Mouse (Mus musculus) heart, embryonic 12.5 days (tissue): ENCODE results near the gene Myo16. TPM values are rescaled to one million over a fixed set of nuclear protein-coding genes. Genes with fewer than 3 reads are reported as not detected.

Experiments used
- ATAC-seq: fragments of 200-750 bp; cut with Nextera tagmentation; 2 replicates; pipeline ENCODE4 v1.8.0; 2017; ENCODE audit warnings: moderate TSS enrichment, moderate library complexity; ENCODE audit not compliant: insufficient number of reproducible peaks, low FRiP score
- H3K27ac ChIP-seq: fragments of 300-500 bp; sonication (generic); 2 replicates; pipeline ENCODE4 v1.5.1; 2016; ENCODE audit warnings: mild to moderate bottlenecking, moderate library complexity; ENCODE audit not compliant: poor library complexity, severe bottlenecking
- H3K27me3 ChIP-seq: fragments of 300-500 bp; sonication (generic); replicated peaks from 2 replicates; pipeline ENCODE4 v1.6.1; 2016; ENCODE audit warnings: mild to moderate bottlenecking, moderate library complexity
- H3K36me3 ChIP-seq: fragments of 300-500 bp; sonication (generic); 2 replicates; pipeline ENCODE4 v1.6.1; 2016; ENCODE audit warnings: mild to moderate bottlenecking, moderate library complexity
- H3K4me1 ChIP-seq: fragments of 300-500 bp; sonication (generic); replicated peaks from 2 replicates; pipeline ENCODE4 v1.6.1; 2016; ENCODE audit warnings: mild to moderate bottlenecking
- H3K4me2 ChIP-seq: fragments of 300-500 bp; sonication (generic); 2 replicates; pipeline ENCODE4 v1.6.1; 2016; ENCODE audit warnings: mild to moderate bottlenecking, moderate library complexity
- H3K4me3 ChIP-seq: fragments of 300-500 bp; sonication (generic); 2 replicates; pipeline ENCODE4 v1.5.1; 2016; ENCODE audit warnings: mild to moderate bottlenecking
- H3K9ac ChIP-seq: fragments of 300-500 bp; sonication (generic); 2 replicates; pipeline ENCODE4 v1.6.1; 2016; ENCODE audit warnings: mild to moderate bottlenecking, moderate library complexity
- H3K9me3 ChIP-seq: fragments of 300-500 bp; sonication (generic); replicated peaks from 2 replicates; pipeline ENCODE4 v1.6.1; 2016; ENCODE audit warnings: mild to moderate bottlenecking, moderate library complexity
- WGBS: fragments of 180-500 bp; shearing (Covaris S2); methylation state at CpG from one replicate; pipeline ENCODE4 v1.1.7; 2016; 5-methylcytosine and 5-hydroxymethylcytosine counted together
- polyA plus RNA-seq: library from polyadenylated mRNA; unstranded; fragments of >200 nt; fragmentation: Nextera tagmentation; extraction: Ambion mirVana; gene quantifications from 2 replicates; pipeline ENCODE4 v1.2.1, GENCODE M21; 2016

Gene Myo16
- polyA plus RNA-seq, 1 experiment from 2014 or later = 1.5 TPM

DNA sequence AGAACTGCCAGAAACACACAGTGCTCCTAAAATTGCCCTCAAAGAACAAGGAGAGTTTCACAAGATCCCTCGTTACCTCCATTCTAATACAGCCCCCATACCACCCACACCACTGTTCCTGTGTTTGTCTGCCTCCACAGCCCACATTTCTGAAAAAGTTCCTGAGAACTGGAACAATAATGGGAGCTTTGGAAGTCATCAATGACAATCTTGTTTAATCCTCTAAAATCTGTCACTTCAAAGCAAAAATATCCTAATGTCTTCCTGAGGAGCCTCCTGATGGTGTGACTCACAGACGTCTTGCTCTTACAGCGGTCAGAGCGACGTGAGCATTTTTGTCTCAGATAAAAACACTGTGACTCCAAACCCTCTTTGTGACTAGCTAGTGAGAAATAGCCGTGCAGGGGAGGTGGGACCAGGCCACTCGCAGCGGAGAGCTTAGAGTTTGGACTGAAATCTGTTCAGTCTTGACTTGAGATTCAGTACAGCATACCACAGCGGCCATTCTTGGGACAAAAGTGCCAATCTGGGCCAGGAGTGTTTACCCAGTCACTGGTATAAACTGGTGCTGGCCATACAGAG lies 394.4 kb downstream of the Myo16 start:
- Histone ChIP-seq H3K27me3 (no peaks in the 10 kb centered on the region), H3K27ac (no peak overlapping the region), H3K4me3 (no peak overlapping the region), H3K36me3 (peaks cover 3% of the 10 kb centered on the region; the same call in 1 of the 2 replicates), H3K9me3 (peaks cover 7% of the 10 kb centered on the region), H3K9ac (no peak overlapping the region), H3K4me1 (no peaks in the 10 kb centered on the region), H3K4me2 (no peak overlapping the region)
- ATAC-seq = no peak
- WGBS = 51% methylated on average over 9 of the region's 9 CpGs

- H3K4me2 ChIP-seq = no peak overlapping the region
- no peaks in the 10 kb centered on the region for H3K27me3 ChIP-seq
- no peaks in the 10 kb centered on the region for H3K36me3 ChIP-seq
- ATAC-seq = no peak
- 90% methylated on average over 3 of the region's 3 CpGs for WGBS
- no peak overlapping the region for H3K4me3 ChIP-seq
- no peak overlapping the region for H3K27ac ChIP-seq
- H3K4me1 ChIP-seq = no peaks in the 10 kb centered on the region
- H3K9ac ChIP-seq = no peak overlapping the region
- no peaks in the 10 kb centered on the region; the same call in 1 of the 2 replicates for H3K9me3 ChIP-seq
Measured at GRCm38 (mm10) chr8:10549434-10549833, 395.7 kb downstream of the Myo16 start.

DNA sequence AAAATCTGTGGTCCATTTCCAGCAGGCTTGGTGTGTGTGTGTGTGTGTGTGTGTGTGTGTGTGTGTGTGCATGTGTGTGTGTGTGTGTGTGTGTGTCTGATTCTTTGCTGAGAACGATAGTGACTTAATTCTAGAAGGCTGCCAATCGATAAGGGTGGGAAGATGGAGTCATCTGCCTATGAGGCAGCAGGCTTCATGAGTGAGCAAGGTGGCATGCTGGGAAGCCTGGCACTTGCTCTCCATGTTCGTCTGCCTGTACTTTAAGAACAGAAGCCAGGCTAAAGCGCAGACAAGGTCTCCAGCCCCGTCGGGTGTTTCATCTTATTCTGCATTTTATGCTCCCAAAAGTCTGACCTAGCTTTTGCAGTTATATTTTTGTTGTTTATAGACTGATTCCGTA lies 404.2 kb downstream of the Myo16 start:
- Histone ChIP-seq H3K36me3 (no peaks in the 10 kb centered on the region), H3K4me1 (no peaks in the 10 kb centered on the region), H3K4me2 (no peak overlapping the region), H3K9me3 (no peaks in the 10 kb centered on the region), H3K4me3 (no peak overlapping the region), H3K9ac (no peak overlapping the region), H3K27me3 (no peaks in the 10 kb centered on the region), H3K27ac (no peak overlapping the region)
- 78% methylated on average over 7 of the region's 7 CpGs for WGBS
- no peak for ATAC-seq

DNA sequence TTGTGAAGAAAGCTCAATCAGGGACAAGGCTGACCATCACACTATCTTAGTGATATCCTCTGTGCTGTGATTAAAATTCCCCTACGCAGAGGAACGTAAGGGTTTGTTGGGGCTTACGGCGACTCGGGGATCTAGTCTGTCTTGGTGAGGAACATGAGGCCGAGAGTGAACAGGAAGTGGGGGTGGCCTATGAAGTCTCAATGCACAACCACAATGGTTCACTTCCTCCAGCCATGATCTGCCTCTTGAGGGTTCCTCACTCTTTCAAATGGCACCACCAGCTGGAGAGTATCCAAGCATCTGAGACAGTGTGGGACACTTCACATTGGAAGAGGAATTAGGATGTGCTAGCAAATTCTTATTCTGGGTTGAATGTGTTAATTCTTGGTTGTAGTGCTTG lies 405.8 kb downstream of the Myo16 start:
- Histone ChIP-seq H3K9me3 (no peaks in the 10 kb centered on the region), H3K4me2 (no peak overlapping the region), H3K4me3 (no peak overlapping the region), H3K36me3 (no peaks in the 10 kb centered on the region), H3K4me1 (no peaks in the 10 kb centered on the region), H3K9ac (no peak overlapping the region), H3K27ac (no peak overlapping the region), H3K27me3 (no peaks in the 10 kb centered on the region)
- no peak for ATAC-seq
- WGBS = 82% methylated on average over 6 of the region's 6 CpGs

GRCm38 (mm10) chr8:10561616-10562015 lies 407.9 kb downstream of the Myo16 start:
- no peak overlapping the region for H3K4me2 ChIP-seq
- H3K9ac ChIP-seq = no peak overlapping the region
- ATAC-seq = no peak
- H3K27me3 ChIP-seq = no peaks in the 10 kb centered on the region
- H3K9me3 ChIP-seq = no peaks in the 10 kb centered on the region
- H3K4me3 ChIP-seq = no peak overlapping the region
- peaks cover 9% of the 10 kb centered on the region for H3K4me1 ChIP-seq
- no peak overlapping the region for H3K27ac ChIP-seq
- 69% methylated on average over 5 of the region's 5 CpGs for WGBS
- no peaks in the 10 kb centered on the region for H3K36me3 ChIP-seq

DNA sequence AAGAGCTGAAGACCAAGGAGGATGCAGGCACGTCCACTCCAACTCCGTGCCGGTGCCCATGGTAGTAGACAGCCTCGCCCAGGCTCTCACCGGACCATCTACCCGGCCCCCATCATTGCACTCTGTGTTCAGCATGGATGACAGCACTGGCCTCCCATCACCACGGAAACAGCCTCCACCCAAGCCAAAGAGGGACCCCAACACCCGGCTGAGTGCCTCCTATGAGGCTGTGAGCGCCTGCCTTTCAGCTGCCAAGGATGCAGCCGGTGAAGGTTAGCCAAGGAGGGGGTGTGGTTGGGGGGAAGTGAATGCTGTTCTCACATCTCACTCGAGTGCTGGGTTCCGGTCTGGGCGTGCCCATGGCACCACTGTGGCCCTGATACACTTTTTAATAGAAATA lies 408.3 kb downstream of the Myo16 start:
- WGBS = 77% methylated on average over 13 of the region's 13 CpGs
- H3K4me2 ChIP-seq = no peak overlapping the region
- no peaks in the 10 kb centered on the region for H3K36me3 ChIP-seq
- no peaks in the 10 kb centered on the region for H3K27me3 ChIP-seq
- H3K9ac ChIP-seq = no peak overlapping the region
- no peak overlapping the region for H3K4me3 ChIP-seq
- H3K4me1 ChIP-seq = peaks cover 9% of the 10 kb centered on the region
- ATAC-seq = no peak
- no peaks in the 10 kb centered on the region for H3K9me3 ChIP-seq
- H3K27ac ChIP-seq = no peak overlapping the region

GRCm38 (mm10) chr8:10562636-10563035 lies 408.9 kb downstream of the Myo16 start:
- no peaks in the 10 kb centered on the region for H3K36me3 ChIP-seq
- no peak overlapping the region for H3K9ac ChIP-seq
- WGBS = 73% methylated on average over 9 of the region's 9 CpGs
- H3K4me3 ChIP-seq = no peak overlapping the region
- H3K4me1 ChIP-seq = peaks cover 10% of the 10 kb centered on the region
- H3K4me2 ChIP-seq = no peak overlapping the region
- H3K27me3 ChIP-seq = no peaks in the 10 kb centered on the region
- ATAC-seq = no peak
- no peaks in the 10 kb centered on the region for H3K9me3 ChIP-seq
- H3K27ac ChIP-seq = no peak overlapping the region

DNA sequence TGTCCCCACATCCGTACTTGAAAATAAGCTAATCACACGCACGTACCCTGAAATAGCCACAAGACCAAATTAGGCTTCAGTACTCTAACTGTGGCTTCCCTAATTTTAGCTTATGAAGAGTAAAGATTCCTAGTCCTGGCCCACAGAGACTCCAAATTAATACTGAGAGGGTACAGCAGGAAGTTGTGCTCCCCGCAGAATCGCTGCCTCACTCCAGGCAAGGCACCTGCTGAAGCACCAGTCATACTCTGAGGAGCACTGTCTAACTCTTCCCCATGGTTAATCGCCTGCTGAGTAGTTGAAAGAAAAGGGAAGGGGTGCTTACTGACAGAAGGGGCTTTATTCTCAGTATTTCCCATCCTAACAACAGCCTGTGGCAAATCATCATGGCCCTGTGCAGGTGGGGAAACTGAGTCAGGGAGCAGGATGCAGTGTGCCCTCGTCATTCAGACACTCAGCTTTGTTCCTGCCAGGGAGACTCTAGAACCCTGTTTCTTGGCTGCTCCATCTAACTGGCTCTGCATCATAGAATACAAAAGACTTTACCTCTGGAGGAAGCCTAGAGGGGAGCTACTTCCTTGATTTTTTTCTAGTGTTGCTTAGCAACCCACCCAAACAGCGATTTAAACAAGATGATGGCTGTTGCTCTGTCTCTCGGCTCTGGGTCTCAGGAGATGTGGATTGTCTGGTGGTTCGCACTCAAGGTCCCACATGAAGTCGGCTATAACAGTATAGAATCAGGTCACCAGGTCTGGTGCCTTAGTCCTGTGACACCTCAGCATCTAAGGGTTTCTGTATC lies 411.7 kb downstream of the Myo16 start:
- H3K4me3 ChIP-seq = no peak overlapping the region
- no peaks in the 10 kb centered on the region for H3K27me3 ChIP-seq
- H3K4me1 ChIP-seq = peaks cover 11% of the 10 kb centered on the region
- ATAC-seq = no peak
- H3K4me2 ChIP-seq = no peak overlapping the region
- no peaks in the 10 kb centered on the region for H3K9me3 ChIP-seq
- 67% methylated on average over 11 of the region's 11 CpGs for WGBS
- no peaks in the 10 kb centered on the region for H3K36me3 ChIP-seq
- no peak overlapping the region for H3K27ac ChIP-seq
- H3K9ac ChIP-seq = no peak overlapping the region

- no peak overlapping the region for H3K4me3 ChIP-seq
- ATAC-seq = no peak
- H3K9ac ChIP-seq = no peak overlapping the region
- 55% methylated on average over 4 of the region's 4 CpGs for WGBS
- H3K36me3 ChIP-seq = no peaks in the 10 kb centered on the region
- no peak overlapping the region for H3K4me2 ChIP-seq
- no peaks in the 10 kb centered on the region for H3K9me3 ChIP-seq
- H3K27ac ChIP-seq = no peak overlapping the region
- no peaks in the 10 kb centered on the region for H3K27me3 ChIP-seq
- H3K4me1 ChIP-seq = peaks cover 11% of the 10 kb centered on the region
Measured at GRCm38 (mm10) chr8:10568448-10568847, 414.7 kb downstream of the Myo16 start.

GRCm38 (mm10) chr8:10574096-10574495 lies 420.4 kb downstream of the Myo16 start:
- Histone ChIP-seq H3K4me1 (no peaks in the 10 kb centered on the region), H3K4me3 (no peak overlapping the region), H3K27ac (no peak overlapping the region), H3K9me3 (no peaks in the 10 kb centered on the region), H3K36me3 (no peaks in the 10 kb centered on the region), H3K4me2 (no peak overlapping the region), H3K27me3 (no peaks in the 10 kb centered on the region), H3K9ac (no peak overlapping the region)
- no peak for ATAC-seq
- 25% methylated on average over 6 of the region's 6 CpGs for WGBS

- H3K4me3 ChIP-seq = no peak overlapping the region
- H3K27me3 ChIP-seq = no peaks in the 10 kb centered on the region
- no peak overlapping the region for H3K4me2 ChIP-seq
- H3K36me3 ChIP-seq = no peaks in the 10 kb centered on the region
- no peak overlapping the region for H3K9ac ChIP-seq
- 91% methylated on average over 10 of the region's 10 CpGs for WGBS
- ATAC-seq = no peak
- H3K4me1 ChIP-seq = no peaks in the 10 kb centered on the region
- H3K9me3 ChIP-seq = no peaks in the 10 kb centered on the region
- H3K27ac ChIP-seq = no peak overlapping the region
Measured at GRCm38 (mm10) chr8:10575244-10575643, 421.5 kb downstream of the Myo16 start.
